Mouse (Mus musculus) spleen, postnatal 36 days (tissue): ENCODE measurements around the gene Csf3.
"Not testable (repeated sequence)": the region's sequence is repeated elsewhere in the genome, so short reads cannot be mapped to it uniquely, and the experiment has no call there.

Source experiments
- DNase-seq, 2 experiments: peaks; one replicate each; pipeline ENCODE4 v3.0.0; 2022; ENCODE audit warnings: low spot score in 2 of 2, mixed read lengths in 1 of 2

The Csf3 gene

GRCm38 (mm10) chr11:98701213-98701670 lies at the start of gene Csf3:
TSS of gene Csf3 (plus strand) at chr11:98701263.
- no peak for DNase-seq

GRCm38 (mm10) chr11:98655076-98655475 lies 46.0 kb upstream of the Csf3 start:
- peak; percentile 40 to 44 for DNase-seq

GRCm38 (mm10) chr11:98660517-98660916 lies 40.5 kb upstream of the Csf3 start:
- peak; percentile 33 to 54 for DNase-seq

- no peak for DNase-seq
Observed at GRCm38 (mm10) chr11:98664091-98664490, 37.0 kb upstream of the Csf3 start, which contains the start of gene Gsdma. TSS of gene Gsdma (plus strand) at chr11:98664351.

GRCm38 (mm10) chr11:98668984-98669383 lies 32.1 kb upstream of the Csf3 start:
- no peak for DNase-seq

GRCm38 (mm10) chr11:98671284-98671815 lies 29.7 kb upstream of the Csf3 start:
- DNase-seq = no peak

- no peak for DNase-seq
Observed at GRCm38 (mm10) chr11:98671857-98672256, 29.2 kb upstream of the Csf3 start.

- no peak for DNase-seq
Observed at GRCm38 (mm10) chr11:98672482-98672881, 28.6 kb upstream of the Csf3 start.

- peak; percentile 46 to 58 for DNase-seq
Observed at GRCm38 (mm10) chr11:98673136-98673535, 27.9 kb upstream of the Csf3 start.

- no peak for DNase-seq
Observed at GRCm38 (mm10) chr11:98675829-98676363, 25.2 kb upstream of the Csf3 start.

GRCm38 (mm10) chr11:98680023-98680422 lies 21.0 kb upstream of the Csf3 start:
- no peak for DNase-seq

GRCm38 (mm10) chr11:98680595-98680994 lies 20.5 kb upstream of the Csf3 start:
- not testable (repeated sequence) for DNase-seq

GRCm38 (mm10) chr11:98681186-98681585 lies 19.9 kb upstream of the Csf3 start:
- no peak for DNase-seq

GRCm38 (mm10) chr11:98681786-98682745 lies 19.0 kb upstream of the Csf3 start, which contains the start of gene Psmd3:
TSS of gene Psmd3 (plus strand) at chr11:98682554.
- DNase-seq = peak; percentile 94 to 96

GRCm38 (mm10) chr11:98682811-98683210 lies 18.3 kb upstream of the Csf3 start:
- no peak for DNase-seq

- no peak for DNase-seq
Observed at GRCm38 (mm10) chr11:98685642-98686041, 15.4 kb upstream of the Csf3 start.

- DNase-seq = no peak
Observed at GRCm38 (mm10) chr11:98686976-98687375, 14.1 kb upstream of the Csf3 start.

GRCm38 (mm10) chr11:98688009-98688408 lies 13.1 kb upstream of the Csf3 start:
- no peak for DNase-seq

GRCm38 (mm10) chr11:98693201-98693600 lies 7.9 kb upstream of the Csf3 start:
- no peak for DNase-seq

- no peak for DNase-seq
Observed at GRCm38 (mm10) chr11:98693746-98694145, 7.3 kb upstream of the Csf3 start.

GRCm38 (mm10) chr11:98694301-98694700 lies 6.8 kb upstream of the Csf3 start:
- no peak for DNase-seq

GRCm38 (mm10) chr11:98695408-98695807 lies 5.7 kb upstream of the Csf3 start:
- DNase-seq = no peak
